Mouse (Mus musculus) erythroblast, embryonic 14.5 days (primary cell): ENCODE results near the gene Clip3.

ENCODE experiments used
- GATA1 ChIP-seq: IDR thresholded peaks from 2 replicates; pipeline ENCODE4 v1.6.1; 2012; ENCODE audit warnings: low read length, inconsistent platforms, mixed read lengths
- TAL1 ChIP-seq: IDR thresholded peaks from 3 replicates; pipeline ENCODE4 v1.6.1; 2012; ENCODE audit warnings: low read length, inconsistent platforms, mixed read lengths

DNA sequence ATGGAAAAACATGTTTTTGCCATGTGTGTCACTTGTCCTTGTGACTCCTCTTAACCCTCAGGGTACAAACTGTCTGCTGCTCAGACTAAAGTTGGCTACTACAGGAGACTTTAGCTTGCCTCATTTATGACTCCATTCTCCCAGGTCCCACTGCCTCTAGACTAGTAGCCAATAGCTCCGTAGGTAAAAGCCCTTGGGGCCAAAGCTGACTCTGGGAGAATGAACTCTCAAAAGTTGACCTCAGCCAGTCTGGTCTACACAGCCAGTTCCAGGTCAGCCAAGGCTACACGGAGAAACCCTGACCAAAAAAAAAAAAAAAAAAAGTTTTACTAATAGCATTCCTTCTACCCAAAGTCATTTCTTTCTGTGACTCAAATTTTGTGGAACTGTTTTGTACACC is 12.6 kb upstream of the Clip3 start:
- TF ChIP-seq GATA1 (no peak), TAL1 (no peak)
